Mouse (Mus musculus) brain, embryonic 14.5 days (tissue): ENCODE data around the gene Metap2. TPM values are rescaled to one million over a fixed set of nuclear protein-coding genes. Genes with fewer than 3 reads are reported as not detected.

Experiments used
- DNase-seq: peaks from one replicate; pipeline ENCODE4 v3.0.0-alpha.2; 2011; ENCODE audit warnings: low read depth
- CTCF ChIP-seq: fragments of 200-500 bp; IDR thresholded peaks from 2 replicates; pipeline ENCODE4 v1.5.1; 2012; ENCODE audit warnings: inconsistent platforms, mild to moderate bottlenecking, moderate library complexity, borderline replicate concordance; ENCODE audit not compliant: insufficient read depth, insufficient read length; ENCODE audit errors: extremely low read depth
- POLR2A ChIP-seq: fragments of 200-500 bp; IDR thresholded peaks from 2 replicates; pipeline ENCODE4 v1.6.1; 2012; ENCODE audit warnings: mild to moderate bottlenecking, inconsistent platforms, borderline replicate concordance; ENCODE audit not compliant: poor library complexity, insufficient read depth, insufficient read length, severe bottlenecking; ENCODE audit errors: extremely low read depth
- polyA plus RNA-seq: library from polyadenylated mRNA; depleted of rRNA; stranded (reverse); fragments of >200 nt; gene quantifications from 2 replicates; pipeline ENCODE4 v1.2.3, GENCODE M21; 2012

Gene Metap2
- polyA plus RNA-seq, 1 experiment: 154 TPM

DNA sequence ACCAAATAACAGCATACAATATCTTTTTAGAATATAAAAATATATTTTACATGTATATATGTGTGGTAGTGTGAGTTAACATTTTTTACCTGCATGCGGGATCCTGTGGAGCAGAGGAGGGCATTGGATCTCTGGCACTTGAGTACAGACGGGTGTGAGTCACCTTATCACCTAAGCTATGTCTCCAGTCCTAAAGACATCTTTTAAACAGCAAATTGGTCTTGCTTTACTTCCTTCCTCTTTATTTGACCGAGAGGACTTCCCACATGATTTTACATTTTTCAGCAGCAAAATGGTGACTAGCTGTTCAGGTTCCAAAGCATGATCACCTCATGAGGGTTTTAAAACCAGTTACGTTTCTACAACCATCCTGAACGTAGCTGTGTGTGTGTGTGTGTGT, 14.4 kb upstream of the Metap2 start:
- DNase-seq: no peak
- TF ChIP-seq POLR2A: no peak
- no peak for TF ChIP-seq CTCF

DNA sequence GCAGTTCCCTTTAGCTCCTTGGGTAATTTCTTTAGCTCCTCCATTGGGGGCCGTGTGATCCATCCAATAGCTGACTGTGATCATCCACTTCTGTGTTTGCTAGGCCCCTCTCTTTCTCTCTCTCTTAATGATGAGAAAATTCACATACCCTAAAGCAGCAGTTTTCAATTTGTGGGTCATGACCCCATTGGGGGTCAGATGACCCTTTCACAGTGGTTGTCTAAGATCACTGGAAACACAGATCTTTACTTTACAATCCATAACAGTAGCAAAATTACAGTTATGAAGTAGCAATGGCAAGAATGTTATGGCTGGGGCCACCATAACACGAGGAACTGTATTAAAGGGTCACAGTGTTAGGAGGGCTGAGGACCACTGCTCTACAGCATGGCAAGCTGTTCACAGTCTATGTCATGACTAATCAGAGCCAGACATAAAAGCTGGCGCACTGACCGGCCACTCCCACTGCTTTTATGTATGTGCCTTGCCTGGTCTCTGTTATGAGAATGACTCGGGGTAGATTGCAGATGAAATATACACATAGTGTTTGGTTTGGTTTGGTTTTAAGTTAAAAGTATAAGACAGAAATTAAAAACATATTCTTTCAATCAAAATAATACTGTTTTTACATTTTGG, 13.0 kb upstream of the Metap2 start:
- no peak for DNase-seq
- TF ChIP-seq POLR2A (no peak), CTCF (no peak)

DNA sequence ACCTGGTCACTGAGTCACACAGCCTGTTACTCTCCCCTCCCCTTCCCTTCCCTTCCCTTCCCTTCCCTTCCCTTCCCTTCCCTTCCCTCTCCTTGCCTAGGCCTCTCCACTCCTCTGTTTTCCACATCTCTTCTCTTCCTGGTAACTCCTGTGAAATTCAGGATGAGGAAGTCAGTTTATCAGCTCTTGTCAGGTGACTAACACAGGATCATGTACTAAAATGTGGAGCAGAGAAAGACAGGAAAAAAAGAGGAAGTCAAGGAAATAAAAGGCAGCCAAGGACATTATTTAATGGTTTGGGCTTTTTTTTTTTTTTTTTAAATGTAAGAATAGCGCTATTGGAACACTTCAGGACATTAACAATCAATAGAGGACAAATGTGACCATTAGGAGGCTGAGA, 12.1 kb upstream of the Metap2 start:
- DNase-seq: no peak
- TF ChIP-seq POLR2A: no peak

DNA sequence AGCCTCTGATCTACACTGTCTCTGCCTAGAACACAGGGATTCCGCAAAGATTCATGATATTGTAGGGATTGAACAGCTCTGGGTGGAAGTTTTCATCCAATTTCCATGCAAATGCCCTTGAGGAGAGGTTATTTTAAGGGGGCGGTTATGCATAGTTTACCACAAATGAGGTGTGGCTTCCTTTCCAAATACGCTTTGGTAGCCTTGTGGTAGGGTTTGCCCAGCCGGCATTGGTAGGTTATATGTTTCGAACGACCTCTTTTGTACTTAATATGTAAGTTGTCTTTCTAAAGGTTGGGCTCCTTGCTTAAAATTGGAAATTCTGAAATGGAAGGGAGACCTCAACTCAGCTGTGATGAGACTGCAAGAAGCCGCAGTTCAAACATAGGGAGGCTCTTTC, 11.6 kb upstream of the Metap2 start:
- DNase-seq: no peak
- TF ChIP-seq POLR2A (no peak), CTCF (no peak)

DNA sequence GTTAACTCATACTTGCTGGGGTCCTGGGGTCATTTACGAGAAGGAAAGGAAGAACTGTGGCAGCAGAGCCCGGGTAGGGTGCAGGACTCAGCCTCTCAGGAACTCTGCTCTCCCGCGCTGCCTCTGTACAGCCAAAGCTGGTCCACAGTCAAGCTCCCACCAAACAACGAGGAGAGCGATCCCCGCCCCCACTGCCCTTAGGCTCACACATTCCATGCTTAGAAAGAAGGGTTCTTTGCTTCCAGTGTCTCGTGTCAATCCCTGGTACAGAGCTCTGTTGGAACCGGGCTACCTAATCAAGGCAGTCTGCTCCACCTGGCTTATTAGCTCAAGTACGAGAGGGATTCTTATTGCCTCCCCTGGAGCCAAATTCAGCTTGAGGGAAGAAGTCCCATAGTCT, 10.5 kb upstream of the Metap2 start:
- no peak for TF ChIP-seq POLR2A
- TF ChIP-seq CTCF: no peak
- DNase-seq: no peak

DNA sequence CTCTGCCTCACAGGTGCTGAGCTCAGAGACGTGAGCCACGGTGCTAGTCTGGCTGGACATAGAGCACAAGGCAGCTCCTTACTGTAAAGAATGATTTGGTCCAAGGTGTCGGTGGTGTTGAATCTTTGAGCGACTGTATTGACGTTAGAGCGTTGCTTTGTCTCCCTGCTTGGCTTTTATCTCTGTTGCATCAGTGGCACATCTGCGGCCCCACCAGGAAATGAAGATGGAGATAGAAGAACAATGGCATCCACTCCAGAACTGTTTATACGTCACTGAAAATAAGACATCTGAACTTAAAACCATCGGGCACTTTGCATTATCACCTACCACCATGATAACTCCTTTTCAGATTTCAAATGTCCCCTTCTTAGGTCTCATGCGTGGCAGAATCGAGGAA, 3.0 kb upstream of the Metap2 start:
- DNase-seq: no peak
- TF ChIP-seq POLR2A (no peak), CTCF (no peak)

DNA sequence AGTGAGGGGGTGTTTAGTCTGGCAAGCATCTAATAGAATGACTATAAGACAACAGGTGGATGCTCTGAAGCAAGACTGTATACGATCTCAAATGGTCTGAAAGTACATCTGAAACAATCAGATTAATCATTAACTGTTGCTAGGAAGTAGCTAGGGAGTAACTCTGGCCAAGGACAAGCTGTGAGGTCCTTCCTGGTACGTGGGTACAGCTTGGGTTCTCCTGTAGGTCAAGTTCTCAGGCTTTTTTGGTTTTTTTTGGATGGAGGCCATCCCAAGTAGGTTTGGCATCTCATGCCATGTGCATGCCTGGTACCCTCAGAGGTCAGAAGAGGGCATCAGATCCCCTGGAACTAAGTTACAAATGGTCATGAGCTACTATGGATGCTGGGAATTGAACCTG, 2.4 kb upstream of the Metap2 start:
- DNase-seq: no peak
- TF ChIP-seq POLR2A (no peak), CTCF (no peak)

DNA sequence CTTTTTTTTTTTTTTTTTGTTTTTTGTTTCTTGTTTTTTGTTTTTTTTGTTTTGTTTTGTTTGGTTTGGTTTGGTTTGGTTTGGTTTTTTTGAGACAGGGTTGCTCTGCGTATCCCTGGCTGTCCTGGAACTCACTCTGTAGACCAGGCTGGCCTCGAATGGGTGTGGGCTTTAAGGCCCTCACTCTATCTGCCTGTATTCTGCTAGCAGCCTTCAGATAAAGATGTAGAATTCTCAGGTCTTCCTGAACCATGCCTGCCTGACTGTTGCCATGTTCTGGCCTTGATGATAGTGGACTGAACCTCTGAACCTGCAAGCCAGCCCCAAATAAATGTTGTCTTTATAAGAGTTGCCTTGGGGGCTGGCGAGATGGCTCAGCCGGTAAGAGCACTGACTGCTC, 4.3 kb downstream of the Metap2 start:
- no peak for DNase-seq
- no peak for TF ChIP-seq CTCF
- TF ChIP-seq POLR2A: no peak

DNA sequence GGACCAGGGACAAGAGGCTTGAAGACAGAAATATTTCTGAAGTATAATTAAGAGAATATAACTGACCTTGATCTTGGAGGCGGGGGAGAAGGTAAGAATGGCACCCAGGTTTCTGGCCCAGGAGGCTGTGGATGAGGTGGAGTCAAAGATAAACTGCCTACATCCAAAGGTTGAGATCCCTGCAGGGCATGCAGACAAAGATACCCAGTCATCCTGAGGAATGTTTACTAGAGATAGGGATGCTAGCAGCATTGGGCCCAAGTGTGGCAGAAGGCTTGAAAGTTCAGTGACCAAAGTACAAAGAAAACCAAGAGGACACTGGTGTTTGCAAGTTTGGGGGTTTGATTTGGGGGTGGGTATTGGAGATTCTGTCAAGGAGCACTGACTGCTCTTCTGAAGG, 5.9 kb downstream of the Metap2 start:
- DNase-seq: no peak
- TF ChIP-seq CTCF (no peak), POLR2A (no peak)

DNA sequence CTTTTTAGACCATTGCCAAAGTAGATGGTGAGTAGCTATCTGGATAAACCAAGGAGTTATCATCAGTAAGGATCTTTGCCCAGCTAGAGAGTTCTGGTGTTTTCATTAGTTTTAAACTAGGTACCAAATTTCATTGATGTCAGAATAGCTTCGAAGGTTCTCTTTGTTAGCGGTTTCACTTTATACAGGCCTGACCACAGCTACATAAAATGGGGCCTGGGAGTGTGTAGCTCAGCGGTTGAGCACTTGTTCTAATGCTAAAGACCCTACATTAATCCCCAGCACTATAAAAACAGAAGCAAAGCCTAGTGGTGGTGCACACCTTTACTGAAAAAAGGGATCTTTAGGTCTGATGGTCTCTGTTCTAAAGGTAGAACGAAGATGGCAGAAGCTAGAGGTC, 6.3 kb downstream of the Metap2 start:
- DNase-seq: no peak
- no peak for TF ChIP-seq POLR2A
- TF ChIP-seq CTCF: no peak

DNA sequence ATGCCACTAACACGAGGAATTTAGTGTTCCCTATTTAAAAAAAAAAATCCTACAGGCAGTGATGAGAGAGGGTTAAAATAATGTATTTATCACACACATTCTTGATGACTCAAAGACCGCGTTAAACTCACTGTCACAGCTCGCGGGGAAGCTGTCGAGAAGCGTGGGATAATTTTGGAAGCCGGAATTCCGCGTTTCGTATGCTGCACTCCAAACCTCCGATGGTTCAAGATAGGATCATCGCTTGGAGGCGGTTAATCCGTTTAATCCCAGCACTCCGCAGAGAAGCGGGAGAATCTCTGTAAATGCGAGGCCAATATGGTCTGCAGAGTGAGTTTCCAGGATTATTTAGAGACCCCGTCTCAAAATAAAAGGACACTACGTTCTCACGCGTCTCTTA, 6.9 kb downstream of the Metap2 start:
- DNase-seq: no peak

DNA sequence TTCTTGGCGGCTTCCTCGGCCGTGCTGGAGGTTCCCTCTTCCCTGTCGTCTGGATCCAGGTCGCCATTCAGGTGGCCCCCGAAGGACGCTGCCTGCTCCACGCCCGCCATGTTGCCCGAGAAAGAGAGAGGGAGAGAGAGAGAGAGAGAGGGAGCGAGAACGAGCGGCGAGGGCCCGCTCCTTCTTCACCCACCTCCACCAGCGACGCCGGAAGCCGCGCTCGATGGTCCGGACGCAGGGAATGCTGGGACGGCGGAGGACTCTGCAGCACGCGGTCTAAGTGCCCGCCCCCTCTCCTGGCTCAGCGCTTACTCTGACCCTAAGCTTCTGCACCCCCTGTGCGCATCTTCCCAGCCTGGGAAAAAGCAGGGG, 7.3 kb downstream of the Metap2 start:
- peak; percentile 75; the same call in 1 of the 2 replicates for TF ChIP-seq POLR2A
- TF ChIP-seq CTCF: no peak
- peak; percentile 98 for DNase-seq

More for the DNA sequence above, 6.9 kb downstream of the Metap2 start:
- no peak for TF ChIP-seq POLR2A
- TF ChIP-seq CTCF: no peak

DNA sequence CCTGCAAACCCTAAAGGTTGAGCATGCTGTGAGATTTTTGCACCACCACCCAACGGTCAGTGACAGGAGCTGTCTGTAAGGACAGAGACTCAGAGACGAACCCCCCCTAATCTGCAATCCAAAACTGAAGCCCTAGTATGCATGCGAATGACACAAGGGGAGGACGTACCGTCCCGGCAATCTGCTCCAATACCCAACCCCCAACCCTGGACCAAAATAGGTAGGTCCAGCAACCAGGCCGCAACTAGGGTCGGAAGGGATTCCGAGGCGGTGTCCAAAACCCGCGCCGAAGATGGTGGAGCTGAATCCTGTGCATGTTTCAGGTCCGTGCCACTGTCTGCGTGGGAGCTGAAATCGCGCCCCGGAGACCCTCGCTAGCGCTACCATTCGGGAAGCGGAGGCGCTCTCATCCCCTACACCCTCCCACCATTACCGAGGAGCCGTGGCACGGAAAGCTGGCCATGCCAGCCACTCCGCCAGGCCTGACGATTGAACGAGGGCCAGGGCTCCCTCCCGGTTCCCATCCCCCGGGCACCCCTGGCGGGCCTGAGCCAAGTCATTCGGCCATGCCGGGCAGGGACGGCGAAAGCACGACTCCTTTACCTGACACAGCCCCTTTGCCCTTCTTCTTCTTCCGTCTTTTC, 7.8 kb downstream of the Metap2 start:
- DNase-seq: peak; percentile 65
- TF ChIP-seq POLR2A: no peak
- no peak for TF ChIP-seq CTCF

DNA sequence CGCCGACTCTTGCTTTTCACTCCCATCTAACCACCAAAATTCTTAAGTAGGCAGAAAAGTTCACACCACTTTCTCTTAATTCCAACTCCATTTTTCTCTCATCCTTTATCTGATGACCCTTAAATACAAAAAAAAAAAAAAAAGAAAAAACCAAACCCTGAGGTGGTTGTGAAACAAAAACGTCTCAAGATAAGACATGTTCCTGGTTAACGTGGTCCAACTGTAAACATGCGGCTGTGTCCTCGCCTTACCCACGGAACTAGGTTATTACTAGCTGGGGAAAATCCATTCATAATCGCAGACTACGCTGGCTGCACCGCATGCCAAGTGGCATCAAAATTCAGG, 8.3 kb downstream of the Metap2 start:
- no peak for TF ChIP-seq POLR2A
- no peak for TF ChIP-seq CTCF
- DNase-seq: no peak
